Mouse (Mus musculus) neural tube, embryonic 11.5 days (tissue): ENCODE measurements around the gene Pdzk1. TPM values are rescaled to one million over a fixed set of nuclear protein-coding genes. Genes with fewer than 3 reads are reported as not detected.

Experiments used
- ATAC-seq: fragments of 200-750 bp; cut with Nextera tagmentation; 2 replicates; pipeline ENCODE4 v1.8.0; 2017; ENCODE audit warnings: moderate number of reproducible peaks, mild to moderate bottlenecking, moderate TSS enrichment, moderate library complexity; ENCODE audit not compliant: insufficient read depth, low FRiP score, low TSS enrichment
- DNase-seq: peaks from one replicate; pipeline ENCODE4 v3.0.0-alpha.2; 2015; ENCODE audit warnings: low spot score
- H3K27ac ChIP-seq: fragments of 300-500 bp; sonication (generic); 2 replicates; pipeline ENCODE4 v1.5.1; 2014; ENCODE audit warnings: low read depth, mild to moderate bottlenecking, low read length
- H3K27me3 ChIP-seq: fragments of 300-500 bp; sonication (generic); 2 replicates; pipeline ENCODE4 v1.6.1; 2014; ENCODE audit warnings: mild to moderate bottlenecking, low read length, mixed read lengths; ENCODE audit not compliant: control insufficient read depth, insufficient read depth
- H3K36me3 ChIP-seq: fragments of 300-500 bp; sonication (generic); 2 replicates; pipeline ENCODE4 v1.6.1; 2014; ENCODE audit warnings: mild to moderate bottlenecking, low read length, moderate library complexity, mixed read lengths; ENCODE audit not compliant: control insufficient read depth, insufficient read depth
- H3K4me1 ChIP-seq: fragments of 300-500 bp; sonication (generic); 2 replicates; pipeline ENCODE4 v1.6.1; 2014; ENCODE audit warnings: low read length, mixed read lengths; ENCODE audit not compliant: control insufficient read depth, insufficient read depth
- H3K4me2 ChIP-seq: fragments of 300-500 bp; sonication (generic); 2 replicates; pipeline ENCODE4 v1.6.1; 2014; ENCODE audit warnings: low read depth, mild to moderate bottlenecking, moderate library complexity
- H3K4me3 ChIP-seq: fragments of 300-500 bp; sonication (generic); 2 replicates; pipeline ENCODE4 v1.5.1; 2014; ENCODE audit warnings: low read depth, low read length
- H3K9ac ChIP-seq: fragments of 300-500 bp; sonication (generic); 2 replicates; pipeline ENCODE4 v1.6.1; 2014; ENCODE audit warnings: mild to moderate bottlenecking, low read length
- H3K9me3 ChIP-seq: fragments of 300-500 bp; sonication (generic); 2 replicates; pipeline ENCODE4 v1.6.1; 2016; ENCODE audit warnings: low read length; ENCODE audit not compliant: control insufficient read depth
- WGBS: fragments of 180-500 bp; shearing (Covaris S2); extraction: QIAGEN DNeasy Blood & Tissue Kit; methylation state at CpG from one replicate; pipeline ENCODE4 v1.1.7; 2014; 5-methylcytosine and 5-hydroxymethylcytosine counted together
- polyA plus RNA-seq: library from polyadenylated mRNA; unstranded; fragments of >200 nt; fragmentation: Nextera tagmentation; extraction: Ambion mirVana; gene quantifications from 2 replicates; pipeline ENCODE4 v1.2.1, GENCODE M21; 2014

Gene Pdzk1
- polyA plus RNA-seq, 1 experiment from 2014 or later: not detected

- Histone ChIP-seq H3K27me3 (no peaks in the 10 kb centered on the region), H3K4me3 (no peak overlapping the region), H3K4me2 (no peak overlapping the region), H3K27ac (no peak overlapping the region), H3K4me1 (no peaks in the 10 kb centered on the region), H3K9ac (no peak overlapping the region), H3K36me3 (no peaks in the 10 kb centered on the region), H3K9me3 (no peaks in the 10 kb centered on the region)
- 54% methylated on average over 11 of the region's 11 CpGs for WGBS
- DNase-seq: no peak
- ATAC-seq: no peak
These were observed 3.8 kb upstream of the Pdzk1 start for GRCm38 (mm10) chr3:96825261-96825660.

GRCm38 (mm10) chr3:96828308-96828864 lies 698 bp upstream of the Pdzk1 start:
- Histone ChIP-seq H3K9me3 (no peaks in the 10 kb centered on the region), H3K4me3 (no peak overlapping the region), H3K4me2 (no peak overlapping the region), H3K27me3 (no peaks in the 10 kb centered on the region), H3K4me1 (no peaks in the 10 kb centered on the region), H3K27ac (no peak overlapping the region), H3K36me3 (no peaks in the 10 kb centered on the region), H3K9ac (no peak overlapping the region)
- ATAC-seq: no peak
- WGBS: 36% methylated on average over 15 of the region's 15 CpGs
- DNase-seq: no peak

- DNase-seq (no peak), ATAC-seq (no peak)
- Histone ChIP-seq H3K4me1 (no peaks in the 10 kb centered on the region), H3K27me3 (no peaks in the 10 kb centered on the region), H3K4me2 (no peak overlapping the region), H3K36me3 (no peaks in the 10 kb centered on the region), H3K4me3 (no peak overlapping the region), H3K9ac (no peak overlapping the region), H3K27ac (no peak overlapping the region), H3K9me3 (no peaks in the 10 kb centered on the region)
- 69% methylated on average over 10 of the region's 10 CpGs for WGBS
These were observed 772 bp downstream of the Pdzk1 start for GRCm38 (mm10) chr3:96829856-96830255.

- DNase-seq: no peak
- Histone ChIP-seq H3K36me3 (no peaks in the 10 kb centered on the region), H3K9ac (no peak overlapping the region), H3K9me3 (no peaks in the 10 kb centered on the region), H3K4me3 (no peak overlapping the region), H3K4me1 (no peaks in the 10 kb centered on the region), H3K4me2 (no peak overlapping the region), H3K27ac (no peak overlapping the region), H3K27me3 (no peaks in the 10 kb centered on the region)
- WGBS: 28% methylated on average over 5 of the region's 5 CpGs
- ATAC-seq: no peak
These were observed 3.8 kb downstream of the Pdzk1 start for GRCm38 (mm10) chr3:96832930-96833329.

GRCm38 (mm10) chr3:96834587-96835348 lies 5.7 kb downstream of the Pdzk1 start:
- H3K9ac ChIP-seq: no peak overlapping the region
- H3K27me3 ChIP-seq: no peaks in the 10 kb centered on the region
- no peak overlapping the region for H3K4me2 ChIP-seq
- DNase-seq (no peak), ATAC-seq (no peak)
- no peaks in the 10 kb centered on the region for H3K9me3 ChIP-seq
- H3K27ac ChIP-seq: no peak overlapping the region
- H3K4me1 ChIP-seq: no peaks in the 10 kb centered on the region
- 70% methylated on average over 7 of the region's 7 CpGs for WGBS
- no peaks in the 10 kb centered on the region for H3K36me3 ChIP-seq
- no peak overlapping the region for H3K4me3 ChIP-seq

- no peaks in the 10 kb centered on the region for H3K9me3 ChIP-seq
- ATAC-seq (no peak), DNase-seq (no peak)
- no peak overlapping the region for H3K27ac ChIP-seq
- H3K9ac ChIP-seq: no peak overlapping the region
- no peak overlapping the region for H3K4me2 ChIP-seq
- H3K36me3 ChIP-seq: no peaks in the 10 kb centered on the region
- H3K27me3 ChIP-seq: no peaks in the 10 kb centered on the region
- WGBS: 69% methylated on average over 2 of the region's 2 CpGs
- no peaks in the 10 kb centered on the region for H3K4me1 ChIP-seq
- no peak overlapping the region for H3K4me3 ChIP-seq
These were observed 7.3 kb downstream of the Pdzk1 start for GRCm38 (mm10) chr3:96836414-96836813.

- ATAC-seq (no peak), DNase-seq (no peak)
- Histone ChIP-seq H3K27me3 (no peaks in the 10 kb centered on the region), H3K4me3 (no peak overlapping the region), H3K9ac (no peak overlapping the region), H3K9me3 (no peaks in the 10 kb centered on the region), H3K4me2 (no peak overlapping the region), H3K27ac (no peak overlapping the region), H3K36me3 (no peaks in the 10 kb centered on the region), H3K4me1 (no peaks in the 10 kb centered on the region)
- 74% methylated on average over 7 of the region's 7 CpGs for WGBS
These were observed 10.0 kb downstream of the Pdzk1 start for GRCm38 (mm10) chr3:96838996-96839645.

- H3K4me3 ChIP-seq: no peak overlapping the region
- no peak for ATAC-seq
- H3K27ac ChIP-seq: no peak overlapping the region
- H3K4me2 ChIP-seq: no peak overlapping the region
- H3K27me3 ChIP-seq: no peaks in the 10 kb centered on the region
- WGBS: 91% methylated on average over 6 of the region's 6 CpGs
- H3K36me3 ChIP-seq: no peaks in the 10 kb centered on the region
- H3K9me3 ChIP-seq: no peaks in the 10 kb centered on the region
- H3K4me1 ChIP-seq: no peaks in the 10 kb centered on the region
- DNase-seq: no peak
- no peak overlapping the region for H3K9ac ChIP-seq
These were observed 16.1 kb downstream of the Pdzk1 start for GRCm38 (mm10) chr3:96845191-96845590.

GRCm38 (mm10) chr3:96845806-96846205 lies 16.7 kb downstream of the Pdzk1 start:
- WGBS: 89% methylated on average over 9 of the region's 9 CpGs
- no peaks in the 10 kb centered on the region for H3K9me3 ChIP-seq
- H3K4me1 ChIP-seq: no peaks in the 10 kb centered on the region
- H3K27ac ChIP-seq: no peak overlapping the region
- H3K27me3 ChIP-seq: no peaks in the 10 kb centered on the region
- DNase-seq (no peak), ATAC-seq (no peak)
- no peak overlapping the region for H3K4me3 ChIP-seq
- no peaks in the 10 kb centered on the region for H3K36me3 ChIP-seq
- H3K4me2 ChIP-seq: no peak overlapping the region
- no peak overlapping the region for H3K9ac ChIP-seq
